Mouse (Mus musculus): ENCODE data around the gene 2610528J11Rik. TPM values are rescaled to one million over a fixed set of nuclear protein-coding genes. Genes with fewer than 3 reads are reported as not detected.
"Not testable (repeated sequence)": the region's sequence is repeated elsewhere in the genome, so short reads cannot be mapped to it uniquely, and the experiment has no call there.

2610528J11Rik gene
- not detected for total RNA-seq (2021)
- long read RNA-seq, experiment 1, result 0 reads
- long read RNA-seq, experiment 2, result 0 reads

DNA sequence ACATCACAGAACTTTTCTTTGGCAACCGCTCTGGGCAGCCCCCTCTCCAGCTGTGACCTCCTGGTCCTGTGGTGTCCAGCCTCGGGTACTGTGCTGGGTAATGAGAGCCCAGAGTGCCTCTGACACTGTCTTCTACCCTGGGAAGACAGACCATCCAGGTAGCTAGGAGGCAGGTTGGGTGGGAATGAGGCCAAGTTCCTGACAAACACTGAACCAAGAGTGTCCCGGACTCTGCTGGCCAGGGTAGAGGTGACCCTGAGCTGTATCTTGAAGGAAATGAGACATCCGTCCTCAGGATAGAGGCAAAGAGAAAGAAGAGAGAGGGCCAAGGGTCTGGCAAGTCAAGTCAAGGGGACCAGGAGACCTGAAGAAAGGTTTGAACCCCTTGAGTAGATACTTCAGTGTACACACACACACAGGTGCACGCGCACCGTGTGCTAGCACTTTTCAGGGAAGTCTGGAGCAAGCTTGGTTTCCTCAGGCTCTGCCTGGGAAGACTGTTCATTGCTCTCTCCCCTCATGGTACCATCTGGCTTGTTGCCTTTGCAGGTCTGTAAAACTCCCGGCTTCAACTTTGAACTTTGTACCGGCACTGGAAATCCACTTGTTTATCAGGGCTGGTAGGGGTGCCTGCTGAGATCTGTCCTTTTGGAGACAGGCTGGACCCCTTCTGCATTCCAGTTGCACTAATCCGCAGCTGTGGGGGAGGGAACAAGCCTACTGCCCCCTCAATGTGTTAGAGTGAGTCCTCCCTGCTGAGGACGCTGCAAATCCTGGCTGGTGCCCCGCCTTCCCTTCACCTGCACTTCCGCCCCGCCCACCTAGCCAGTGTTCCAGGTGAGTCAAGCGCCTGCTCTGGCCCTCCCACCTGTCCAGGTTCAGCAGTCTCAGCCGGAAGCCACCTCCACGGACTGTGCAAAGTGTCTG lies at the start of gene 2610528J11Rik:
Gene 2610528J11Rik (plus strand): TSS at position 592 of the 927 bp plus-strand sequence.
- DNase-seq, result no peak

DNA sequence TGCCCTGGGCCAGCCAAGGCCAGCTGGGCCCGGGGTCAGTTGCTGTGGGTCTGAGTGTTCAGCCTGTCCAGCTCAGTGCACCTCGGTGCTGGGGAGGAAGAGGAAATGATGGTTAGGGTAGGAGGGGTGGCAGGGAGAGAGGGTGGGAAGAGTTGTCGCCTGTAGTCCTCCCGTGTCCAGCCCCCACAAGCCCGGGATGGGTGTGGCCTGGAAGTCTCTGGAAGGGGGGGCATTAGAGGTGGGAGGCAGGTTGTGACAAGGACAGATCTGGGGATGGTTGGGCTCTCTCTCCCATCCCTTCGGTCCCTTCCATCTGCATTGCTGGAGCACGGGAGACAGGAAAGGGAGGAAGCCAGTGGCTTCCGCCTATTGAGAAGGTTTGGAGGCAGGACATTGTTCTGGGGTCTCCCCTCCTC lies 37.1 kb upstream of the 2610528J11Rik start, which contains the start of gene Tie1:
Gene Tie1 (minus strand): TSS at position 345 of the 416 bp plus-strand sequence.
- peak; percentile 73 for DNase-seq

DNA sequence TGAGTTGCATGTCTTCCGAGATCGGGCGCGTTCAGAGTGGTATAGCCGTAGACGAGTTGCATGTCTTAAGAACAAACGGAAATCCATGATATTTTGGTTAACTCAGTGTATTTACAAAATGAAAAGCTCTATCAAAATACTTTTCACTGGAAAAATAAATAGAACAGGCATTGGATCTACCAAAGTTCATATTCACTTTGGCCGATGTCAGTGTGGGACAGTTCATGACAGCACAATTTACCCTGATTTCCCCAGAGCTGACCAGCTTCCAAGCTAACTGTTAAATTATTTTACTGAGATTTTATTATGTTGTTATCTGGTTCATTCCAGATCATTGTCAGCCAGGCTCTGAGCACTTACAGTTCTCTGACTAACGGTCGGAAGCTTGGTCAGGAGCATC lies 36.3 kb upstream of the 2610528J11Rik start:
- DNase-seq, result no peak

GRCm38 (mm10) chr4:118500171-118500724 lies 26.6 kb upstream of the 2610528J11Rik start:
- DNase-seq, result peak; percentile 45

DNA sequence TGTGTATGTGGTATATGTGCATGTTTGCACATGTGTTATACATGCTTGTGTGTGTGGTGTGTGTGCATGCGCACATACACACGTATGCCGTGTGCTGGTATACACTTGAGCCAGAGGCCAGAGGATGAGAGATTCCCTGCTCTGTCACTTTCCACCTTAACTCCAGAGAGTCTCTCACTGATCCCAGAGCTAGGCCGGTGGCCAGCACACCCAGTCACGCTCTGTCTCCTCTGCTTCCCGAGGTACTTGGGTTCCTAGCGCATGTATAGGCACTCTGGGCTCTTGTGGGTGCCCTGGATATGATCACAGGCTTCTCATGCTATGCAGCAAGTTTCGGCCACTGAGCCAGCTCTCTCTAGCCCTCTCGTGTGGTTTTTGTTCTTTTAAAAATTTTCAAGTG lies 26.0 kb upstream of the 2610528J11Rik start:
- DNase-seq, result no peak

- peak; percentile 12 for DNase-seq
Observed at GRCm38 (mm10) chr4:118505551-118505950, 21.2 kb upstream of the 2610528J11Rik start.

GRCm38 (mm10) chr4:118507171-118507570 lies 19.6 kb upstream of the 2610528J11Rik start:
- not testable (repeated sequence) for DNase-seq

GRCm38 (mm10) chr4:118509050-118509449 lies 17.7 kb upstream of the 2610528J11Rik start:
- DNase-seq, result no peak

DNA sequence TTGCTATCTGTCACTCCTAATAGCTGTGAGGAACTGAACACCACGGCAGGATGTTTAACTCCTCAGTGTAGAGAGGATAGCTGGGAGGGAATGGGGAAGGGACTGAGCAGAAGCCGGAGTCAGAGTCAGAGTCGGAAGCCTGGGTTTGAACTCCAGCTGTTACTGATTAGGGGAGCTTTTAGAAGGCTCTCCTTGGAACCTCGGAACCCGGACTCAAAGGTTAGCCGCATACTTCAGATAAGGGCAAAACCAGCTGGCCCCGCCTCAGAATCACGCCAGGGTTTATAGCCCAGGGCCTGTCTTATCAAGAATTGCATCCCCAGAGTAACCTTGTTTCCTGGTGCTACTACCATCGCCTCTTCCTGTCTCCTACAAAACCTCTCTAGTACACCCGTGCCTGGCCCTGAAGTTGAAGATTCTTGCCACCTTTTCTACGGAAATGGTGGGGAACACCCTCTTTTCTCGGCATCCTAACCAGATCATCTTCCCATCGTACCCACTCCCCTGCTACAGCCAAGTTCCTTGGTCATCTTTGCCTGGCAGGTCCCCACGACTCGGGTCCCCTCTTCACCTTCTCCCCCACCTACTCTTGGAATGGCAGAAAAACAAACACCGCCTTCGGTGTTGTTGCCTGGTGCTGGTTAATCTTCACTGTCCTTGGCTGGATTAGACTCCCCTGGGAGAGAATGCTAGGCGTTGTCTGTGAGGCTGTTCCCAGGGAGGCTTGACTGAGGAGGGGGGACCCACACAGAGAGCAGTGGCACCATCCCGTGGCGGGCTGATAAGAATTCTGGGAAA lies 9.9 kb upstream of the 2610528J11Rik start:
- no peak for DNase-seq

DNA sequence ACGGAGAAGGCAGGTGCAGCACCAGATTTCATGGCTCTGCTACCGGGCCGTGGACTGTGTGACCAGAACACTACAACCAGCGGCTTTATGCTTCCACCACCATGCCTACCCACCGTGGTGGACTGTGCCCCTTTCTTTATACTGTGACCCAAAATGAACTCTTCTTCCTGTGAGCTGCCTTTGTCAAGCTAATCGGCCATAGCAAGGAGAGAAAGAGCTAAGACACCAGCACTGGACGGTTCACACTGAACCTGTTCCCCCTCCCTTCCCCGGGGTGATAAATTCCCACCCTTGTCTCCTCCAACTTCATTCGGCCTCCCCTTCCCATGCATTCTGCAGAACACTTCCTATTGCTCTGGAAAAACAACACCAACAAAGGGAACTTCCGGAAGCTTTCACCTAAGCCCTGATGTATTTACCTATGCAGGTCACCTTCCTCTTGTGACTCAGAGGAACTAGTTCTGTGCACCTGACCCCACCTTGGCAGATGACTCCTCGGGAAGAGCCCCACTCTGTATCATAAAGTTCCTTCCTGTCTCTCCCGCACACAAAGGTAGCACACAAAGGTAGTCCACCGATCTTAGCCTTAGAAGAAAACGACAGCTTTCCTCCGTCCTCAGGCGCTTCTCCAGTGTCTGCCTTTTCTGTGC lies 9.2 kb upstream of the 2610528J11Rik start:
- DNase-seq, result no peak

DNA sequence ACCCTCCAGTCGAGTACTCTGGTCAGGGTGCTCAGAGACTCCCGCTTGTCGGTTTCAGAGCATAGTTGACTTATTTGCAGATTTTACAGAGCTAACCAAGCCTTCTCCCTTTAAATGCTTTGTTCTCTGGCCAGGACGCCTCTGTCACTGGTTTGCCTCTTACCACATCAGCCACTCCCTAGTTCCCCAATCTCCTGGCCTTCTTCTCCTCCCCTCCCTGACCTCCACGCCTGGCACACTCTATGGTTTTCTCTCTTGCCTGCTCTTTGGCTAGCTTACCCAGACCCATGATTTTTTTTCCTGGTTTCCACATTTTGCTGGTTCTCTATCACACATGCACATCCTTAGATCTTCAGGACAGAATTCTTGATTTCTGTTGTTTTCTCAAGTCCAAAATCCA lies 8.6 kb upstream of the 2610528J11Rik start:
- no peak for DNase-seq

- no peak for DNase-seq
Observed at GRCm38 (mm10) chr4:118522248-118522647, 4.6 kb upstream of the 2610528J11Rik start.

- DNase-seq, result no peak
Observed at GRCm38 (mm10) chr4:118523976-118524375, 2.8 kb upstream of the 2610528J11Rik start.

DNA sequence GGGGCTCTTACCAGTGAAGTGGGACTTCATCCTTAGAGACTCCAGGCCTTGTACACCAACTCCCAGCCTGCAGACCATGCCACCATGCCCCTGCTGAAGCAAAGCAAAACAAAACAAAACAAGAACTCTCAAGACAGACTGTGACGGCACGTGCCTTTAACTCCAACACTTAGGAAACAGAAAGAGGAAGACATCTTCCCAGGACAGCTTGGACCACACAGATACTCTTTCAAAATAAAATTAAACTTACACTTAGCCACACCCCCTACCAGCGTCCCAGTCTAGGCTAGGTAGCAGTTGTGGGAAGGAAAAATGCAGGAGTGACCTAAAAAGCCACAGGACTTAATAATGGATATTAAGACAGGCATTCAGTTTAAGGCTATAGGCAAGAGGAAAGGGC lies 1.0 kb upstream of the 2610528J11Rik start:
- DNase-seq, result no peak

GRCm38 (mm10) chr4:118527335-118527681 lies 509 bp downstream of the 2610528J11Rik start:
- no peak for DNase-seq

- DNase-seq, result no peak
Observed at GRCm38 (mm10) chr4:118527720-118528119, 921 bp downstream of the 2610528J11Rik start.

- no peak for DNase-seq
Observed at GRCm38 (mm10) chr4:118532663-118533062, 5.9 kb downstream of the 2610528J11Rik start.

- DNase-seq, result no peak
Observed at GRCm38 (mm10) chr4:118533156-118533555, 6.4 kb downstream of the 2610528J11Rik start.

DNA sequence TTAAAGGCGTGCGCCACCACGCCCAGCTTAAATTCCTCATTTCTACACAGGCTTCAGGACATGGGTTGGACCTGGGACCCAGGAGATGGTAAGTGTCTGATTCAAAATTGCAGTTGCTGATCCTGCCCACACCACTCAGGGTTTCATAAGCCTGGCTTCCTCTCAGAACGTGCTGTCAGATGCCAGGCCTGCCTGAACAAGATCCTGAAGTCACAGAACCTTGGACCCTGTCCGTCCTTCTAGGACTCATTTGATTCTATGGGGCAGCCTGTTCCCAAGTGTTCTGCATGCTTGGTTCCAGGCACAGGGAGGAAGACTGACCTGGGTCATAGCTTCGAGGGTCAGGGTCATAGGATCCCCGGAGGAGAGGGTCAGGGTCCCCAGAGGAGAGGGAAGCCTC lies 6.8 kb downstream of the 2610528J11Rik start:
- DNase-seq, result no peak

DNA sequence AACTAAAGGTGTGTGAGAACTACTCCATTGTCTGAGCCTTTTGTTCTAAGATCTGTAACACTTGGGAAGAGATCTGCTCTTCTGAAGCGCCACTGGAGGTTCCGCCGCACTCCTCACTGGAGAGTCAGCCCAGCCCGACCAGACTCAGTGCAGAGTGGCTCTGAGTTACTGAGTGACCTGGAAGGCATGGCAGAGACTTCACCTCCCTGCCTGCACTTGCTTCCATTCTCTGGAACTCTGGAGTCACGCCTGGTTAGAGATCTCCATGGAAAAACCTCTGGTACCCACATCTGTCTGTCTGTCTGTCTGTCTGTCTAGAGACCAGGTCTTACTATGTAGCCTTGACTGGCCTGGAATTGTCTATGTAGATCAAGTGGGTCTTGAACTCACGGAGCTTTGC lies 8.8 kb downstream of the 2610528J11Rik start:
- DNase-seq, result no peak

- no peak for DNase-seq
Observed at GRCm38 (mm10) chr4:118537801-118538200, 11.0 kb downstream of the 2610528J11Rik start.

DNA sequence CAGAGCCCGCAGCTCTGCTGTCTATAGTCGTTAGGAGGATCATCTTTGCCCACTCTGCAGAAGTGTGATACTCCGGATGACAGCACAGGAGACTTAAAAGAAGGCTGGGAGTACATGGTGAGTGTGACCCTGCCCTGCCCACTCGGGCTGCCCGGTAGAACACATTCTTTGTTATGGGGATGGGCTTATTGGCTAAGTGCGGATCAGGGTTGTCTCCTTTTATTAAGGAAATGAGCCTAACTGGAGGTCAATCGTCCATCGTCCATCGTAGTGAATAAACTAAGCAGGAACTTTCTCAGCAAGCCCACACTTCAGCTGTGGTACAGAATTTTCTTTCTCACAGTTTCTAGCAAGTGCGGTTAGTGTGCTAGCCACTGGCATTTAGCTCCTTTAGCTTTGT lies 13.1 kb downstream of the 2610528J11Rik start:
- no peak for DNase-seq

Data from gastrocnemius, postnatal 25 days (tissue).